Comparison of ENCODE assay signal across 10 mouse cellular contexts in genomic region chr4:85250271-85250670, GRCm38 (mm10). TPM values are rescaled to one million over a fixed set of nuclear protein-coding genes. Genes with fewer than 3 reads are reported as not detected.
A peak's percentile ranks its signal among the peaks of the same experiment; 100 is the strongest.
DNase-seq lines count a peak whose midpoint lies in the region; ATAC-seq lines count a peak whose summit lies in the region.
"Had no signal": no experiment of that assay in that cellular context is flagged by ENCODE, and none has a peak within 500 bp of the region (broad histone marks: within the 10 kb centered on the region; RNA-seq: fewer than 3 reads in every experiment).

No protein-coding gene starts in this region.

- no peak for DNase-seq in hindbrain, embryonic 11.5 days (ENCODE audit: low spot score)
- DNase-seq in retina, postnatal 1 day = peak; percentile 79
- no peak for DNase-seq in retina, embryonic 14.5 days (ENCODE audit: low spot score)
- DNase-seq in thymus, postnatal 0 days (ENCODE audit: low spot score) = no peak
- no peak for DNase-seq in spleen, postnatal 10 days (ENCODE audit: low spot score in 2 of 2)

- no peaks in the 10 kb centered on the region for H3K36me3 ChIP-seq in hindbrain, embryonic 12.5 days
- no peaks in the 10 kb centered on the region for H3K36me3 ChIP-seq in hindbrain, embryonic 11.5 days (ENCODE audit: control insufficient read depth, insufficient read depth, low read length)
- H3K36me3 ChIP-seq in forebrain, embryonic 16.5 days (ENCODE audit: control insufficient read depth, insufficient read depth) = no peaks in the 10 kb centered on the region
- H3K36me3 ChIP-seq in neural tube, embryonic 12.5 days = no peaks in the 10 kb centered on the region
- H3K36me3 ChIP-seq: heart, embryonic 10.5 days had no signal

- H3K27me3 ChIP-seq in hindbrain, embryonic 12.5 days = no peaks in the 10 kb centered on the region
- no peaks in the 10 kb centered on the region for H3K27me3 ChIP-seq in hindbrain, embryonic 11.5 days (ENCODE audit: control insufficient read depth, insufficient read depth, low read length)
- peaks cover 14% of the 10 kb centered on the region for H3K27me3 ChIP-seq in forebrain, embryonic 16.5 days (replicated peaks; ENCODE audit: control insufficient read depth, insufficient read depth, low read length)
- no peaks in the 10 kb centered on the region for H3K27me3 ChIP-seq in neural tube, embryonic 12.5 days (replicated peaks)

- H3K4me2 ChIP-seq in hindbrain, embryonic 12.5 days (replicated peaks) = no peak overlapping the region
- H3K4me2 ChIP-seq in hindbrain, embryonic 11.5 days (replicated peaks; ENCODE audit: low read depth, low read length) = no peak overlapping the region
- no peak overlapping the region for H3K4me2 ChIP-seq in forebrain, embryonic 16.5 days (ENCODE audit: low read length)
- H3K4me2 ChIP-seq in neural tube, embryonic 12.5 days (replicated peaks) = no peak overlapping the region

- peaks cover 5% of the 10 kb centered on the region for H3K4me1 ChIP-seq in hindbrain, embryonic 12.5 days
- H3K4me1 ChIP-seq in hindbrain, embryonic 11.5 days (replicated peaks; ENCODE audit: control insufficient read depth, insufficient read depth, low read length) = no peaks in the 10 kb centered on the region
- peaks cover 20% of the 10 kb centered on the region for H3K4me1 ChIP-seq in forebrain, embryonic 16.5 days (replicated peaks; ENCODE audit: control insufficient read depth, insufficient read depth, low read length)
- H3K4me1 ChIP-seq in neural tube, embryonic 12.5 days = peaks cover 8% of the 10 kb centered on the region; the same call in 1 of the 2 replicates
- H3K4me1 ChIP-seq: heart, embryonic 10.5 days had no signal

- H3K9ac ChIP-seq in hindbrain, embryonic 12.5 days = no peak overlapping the region
- no peak overlapping the region for H3K9ac ChIP-seq in hindbrain, embryonic 11.5 days (ENCODE audit: low read depth, low read length)
- H3K9ac ChIP-seq in forebrain, embryonic 16.5 days (replicated peaks; ENCODE audit: low read depth, low read length) = no peak overlapping the region
- H3K9ac ChIP-seq in neural tube, embryonic 12.5 days = no peak overlapping the region

- 46% methylated on average over 2 of the region's 2 CpGs for WGBS in hindbrain, embryonic 12.5 days
- 52% methylated on average over 2 of the region's 2 CpGs for WGBS in hindbrain, embryonic 11.5 days
- 3% methylated on average over 2 of the region's 2 CpGs for WGBS in forebrain, embryonic 16.5 days
- WGBS in neural tube, embryonic 12.5 days = 35% methylated on average over 2 of the region's 2 CpGs

- H3K9me3 ChIP-seq in hindbrain, embryonic 12.5 days (replicated peaks) = no peaks in the 10 kb centered on the region
- H3K9me3 ChIP-seq in hindbrain, embryonic 11.5 days (ENCODE audit: control insufficient read depth, low read length) = no peaks in the 10 kb centered on the region
- no peaks in the 10 kb centered on the region for H3K9me3 ChIP-seq in forebrain, embryonic 16.5 days (ENCODE audit: control insufficient read depth, low read length)
- no peaks in the 10 kb centered on the region for H3K9me3 ChIP-seq in neural tube, embryonic 12.5 days
- H3K9me3 ChIP-seq: heart, embryonic 10.5 days had no signal

- no peak overlapping the region for H3K4me3 ChIP-seq in hindbrain, embryonic 12.5 days
- no peak overlapping the region for H3K4me3 ChIP-seq in hindbrain, embryonic 11.5 days (ENCODE audit: low read depth, low read length)
- H3K4me3 ChIP-seq in forebrain, embryonic 16.5 days (replicated peaks; ENCODE audit: low read length) = no peak overlapping the region
- no peak overlapping the region for H3K4me3 ChIP-seq in neural tube, embryonic 12.5 days
- H3K4me3 ChIP-seq: heart, embryonic 10.5 days had no signal

- H3K27ac ChIP-seq in hindbrain, embryonic 12.5 days = no peak overlapping the region
- no peak overlapping the region for H3K27ac ChIP-seq in hindbrain, embryonic 11.5 days (ENCODE audit: low read depth, low read length)
- H3K27ac ChIP-seq in forebrain, embryonic 16.5 days (ENCODE audit: low read length) = peak overlapping the region; percentile 11; the same call in 1 of the 2 replicates
- H3K27ac ChIP-seq in neural tube, embryonic 12.5 days = no peak overlapping the region
- H3K27ac ChIP-seq: heart, embryonic 10.5 days had no signal

- ATAC-seq in hindbrain, embryonic 12.5 days (ENCODE audit: low FRiP score) = peak; percentile 64; the same call in 1 of the 2 replicates
- ATAC-seq in hindbrain, embryonic 11.5 days (ENCODE audit: low FRiP score) = no peak
- ATAC-seq in forebrain, embryonic 16.5 days = peak; percentile 87
- peak; percentile 44 for ATAC-seq in neural tube, embryonic 12.5 days (ENCODE audit: low FRiP score, low read depth)
- ATAC-seq: intestine, postnatal 0 days had no signal

RNA-seq across cellular contexts. Expression of gene Sh3gl2, which starts 45.3 kb away (rescaled TPM):
- polyA plus RNA-seq in hindbrain, embryonic 12.5 days (2016; fragmentation: Nextera tagmentation; extraction: Ambion mirVana) = 22.4 and 24.0 TPM in 2 replicates
- polyA plus RNA-seq in hindbrain, embryonic 11.5 days (2014; fragmentation: Nextera tagmentation; extraction: Ambion mirVana) = 12.9 and 15.1 TPM in 2 replicates
- 104 TPM in 2 replicates for polyA plus RNA-seq in forebrain, embryonic 16.5 days (2015; fragmentation: Nextera tagmentation; extraction: Ambion mirVana)
- 20.4 and 26.2 TPM in 2 replicates for polyA plus RNA-seq in neural tube, embryonic 12.5 days (2016; fragmentation: Nextera tagmentation; extraction: Ambion mirVana)
- 0.57 and 0.77 TPM in 2 replicates for polyA plus RNA-seq in thymus, postnatal 0 days (2015; fragmentation: Nextera tagmentation; extraction: Ambion mirVana)
